Mouse (Mus musculus) forebrain, embryonic 14.5 days (tissue): ENCODE results near the gene Arsj. TPM values are rescaled to one million over a fixed set of nuclear protein-coding genes. Genes with fewer than 3 reads are reported as not detected.
A peak's percentile ranks its signal among the peaks of the same experiment; 100 is the strongest.

Experiments
- ATAC-seq: fragments of 200-750 bp; cut with Nextera tagmentation; 2 replicates; pipeline ENCODE4 v1.8.0; 2017; ENCODE audit warnings: mild to moderate bottlenecking, moderate library complexity
- DNase-seq: peaks from one replicate; pipeline ENCODE4 v3.0.0-alpha.2; 2015; ENCODE audit warnings: low spot score
- H3K27ac ChIP-seq: fragments of 300-500 bp; sonication (generic); 2 replicates; pipeline ENCODE4 v1.5.1; 2014; ENCODE audit warnings: low read depth, mild to moderate bottlenecking, control low read depth, low read length, moderate library complexity
- H3K27me3 ChIP-seq: fragments of 300-500 bp; sonication (generic); replicated peaks from 2 replicates; pipeline ENCODE4 v1.6.1; 2014; ENCODE audit warnings: low read length, control low read depth, mixed read lengths; ENCODE audit not compliant: control insufficient read depth, insufficient read depth
- H3K36me3 ChIP-seq: fragments of 300-500 bp; sonication (generic); 2 replicates; pipeline ENCODE4 v1.6.1; 2014; ENCODE audit warnings: low read length, control low read depth; ENCODE audit not compliant: control insufficient read depth, insufficient read depth
- H3K4me1 ChIP-seq: fragments of 300-500 bp; sonication (generic); 2 replicates; pipeline ENCODE4 v1.6.1; 2014; ENCODE audit warnings: antibody characterized with exemption, low read length, control low read depth; ENCODE audit not compliant: control insufficient read depth, insufficient read depth
- H3K4me2 ChIP-seq: fragments of 300-500 bp; sonication (generic); 2 replicates; pipeline ENCODE4 v1.6.1; 2014; ENCODE audit warnings: mild to moderate bottlenecking, control low read depth, low read length
- H3K4me3 ChIP-seq: fragments of 300-500 bp; sonication (generic); 2 replicates; pipeline ENCODE4 v1.5.1; 2014; ENCODE audit warnings: low read depth, low read length, control low read depth
- H3K9ac ChIP-seq: fragments of 300-500 bp; sonication (generic); 2 replicates; pipeline ENCODE4 v1.6.1; 2014; ENCODE audit warnings: mild to moderate bottlenecking, low read length, control low read depth, moderate library complexity
- H3K9me3 ChIP-seq: fragments of 300-500 bp; sonication (generic); replicated peaks from 2 replicates; pipeline ENCODE4 v1.6.1; 2016; ENCODE audit warnings: low read length, control low read depth, mixed read lengths; ENCODE audit not compliant: control insufficient read depth
- WGBS: fragments of 180-500 bp; shearing (Covaris S2); extraction: QIAGEN DNeasy Blood & Tissue Kit; methylation state at CpG from one replicate; pipeline ENCODE4 v1.1.7; 2014; 5-methylcytosine and 5-hydroxymethylcytosine counted together
- polyA plus RNA-seq: library from polyadenylated mRNA; unstranded; fragments of >200 nt; fragmentation: Nextera tagmentation; extraction: Ambion mirVana; gene quantifications from 2 replicates; pipeline ENCODE4 v1.2.1, GENCODE M21; 2014

The Arsj gene
- polyA plus RNA-seq, 1 experiment from 2014 or later = 0.11 TPM

DNA sequence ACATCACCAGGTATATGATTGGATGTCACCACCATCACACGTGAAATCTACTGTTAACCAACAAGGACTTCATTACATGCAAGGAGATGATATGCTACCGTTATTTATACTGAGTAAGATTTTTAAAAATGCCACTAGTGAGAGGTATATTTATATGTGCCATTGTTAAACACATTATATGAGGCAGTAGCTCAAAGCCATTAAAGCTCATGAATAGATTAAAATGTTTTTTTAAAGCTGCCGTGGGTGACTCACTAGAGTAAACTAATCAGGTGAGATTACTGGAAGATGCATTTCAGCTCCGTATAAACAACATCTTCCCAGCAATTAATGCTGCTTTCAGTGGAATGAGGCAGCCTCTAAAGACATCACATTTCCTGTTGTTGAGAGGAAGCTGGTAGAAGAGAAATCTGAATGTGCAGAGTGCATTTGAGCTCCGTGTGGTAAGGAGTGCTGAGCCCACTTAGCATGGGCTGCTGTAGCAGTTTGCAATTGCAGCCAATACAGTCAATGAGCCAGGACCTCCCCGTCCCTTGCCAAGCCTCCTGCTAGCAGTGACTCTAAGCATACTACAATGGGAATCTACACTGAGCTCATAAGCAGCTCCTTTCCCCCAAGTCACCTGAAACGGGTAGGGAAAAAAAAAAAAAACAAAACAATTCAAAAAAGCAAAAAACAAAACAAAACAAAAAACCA lies 92.5 kb downstream of the Arsj start:
- peak; percentile 21 for DNase-seq
- no peak overlapping the region for H3K4me2 ChIP-seq
- H3K4me1 ChIP-seq = no peaks in the 10 kb centered on the region
- H3K4me3 ChIP-seq = no peak overlapping the region
- H3K36me3 ChIP-seq = no peaks in the 10 kb centered on the region
- no peaks in the 10 kb centered on the region for H3K27me3 ChIP-seq
- ATAC-seq = no peak
- no peak overlapping the region for H3K9ac ChIP-seq
- H3K9me3 ChIP-seq = no peaks in the 10 kb centered on the region
- H3K27ac ChIP-seq = no peak overlapping the region
- 60% methylated on average over 7 of the region's 7 CpGs for WGBS

DNA sequence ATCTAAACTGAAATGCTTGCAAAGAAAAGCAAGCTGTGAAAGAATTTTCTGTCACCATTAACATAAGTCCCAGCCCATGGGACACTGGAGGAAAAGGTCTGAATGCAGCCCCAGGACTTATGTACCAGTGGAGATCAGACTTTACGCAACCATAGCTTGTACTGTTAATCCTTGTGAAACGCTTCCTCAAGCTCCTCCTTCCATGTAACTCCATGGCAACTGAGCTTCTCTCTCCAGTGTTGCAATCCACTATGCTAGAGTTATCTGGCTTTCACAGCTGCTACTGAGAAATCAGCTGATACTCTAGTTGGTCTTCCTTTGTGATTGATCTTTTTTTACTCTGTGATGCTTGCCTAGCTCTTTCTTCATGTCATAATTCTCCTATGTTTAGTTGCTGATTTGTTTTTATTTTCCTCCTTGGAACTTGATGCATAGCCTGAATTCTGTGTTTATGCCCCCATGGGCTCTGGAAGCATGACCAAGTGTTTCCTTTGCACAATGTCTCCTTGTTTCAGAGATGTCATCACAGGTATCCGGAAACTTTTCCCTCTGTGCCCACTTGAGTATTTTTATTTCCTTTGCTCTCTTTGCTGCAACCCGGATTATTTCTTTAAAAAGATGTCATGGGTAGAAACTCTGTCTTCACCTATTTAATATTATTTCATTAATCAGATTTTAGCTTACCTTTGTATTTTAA lies 99.8 kb downstream of the Arsj start:
- H3K4me2 ChIP-seq = no peak overlapping the region
- no peak overlapping the region for H3K27ac ChIP-seq
- H3K9ac ChIP-seq = no peak overlapping the region
- WGBS = 85% methylated on average over 4 of the region's 4 CpGs
- no peaks in the 10 kb centered on the region for H3K9me3 ChIP-seq
- DNase-seq (peak; percentile 4), ATAC-seq (no peak)
- no peaks in the 10 kb centered on the region for H3K36me3 ChIP-seq
- no peaks in the 10 kb centered on the region for H3K4me1 ChIP-seq
- H3K4me3 ChIP-seq = no peak overlapping the region
- no peaks in the 10 kb centered on the region for H3K27me3 ChIP-seq

DNA sequence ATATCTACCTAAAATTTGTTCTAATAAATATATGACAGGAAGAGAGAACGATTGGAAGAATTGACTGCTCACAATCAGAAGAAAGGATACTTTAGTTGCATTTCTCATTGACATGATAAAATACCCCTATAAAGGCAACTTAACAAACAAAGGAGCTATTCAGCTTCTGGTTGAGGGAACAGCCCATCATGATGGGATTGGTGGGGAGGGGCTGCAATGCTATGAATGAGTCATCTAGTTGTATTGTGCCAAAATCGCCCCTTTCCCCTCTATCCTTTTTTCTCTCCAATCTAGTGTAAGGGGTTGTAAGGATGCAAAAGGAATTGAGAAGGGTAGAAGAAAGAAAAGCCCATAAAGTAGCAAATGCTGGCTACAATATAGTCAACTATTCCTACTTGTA lies 100.8 kb downstream of the Arsj start:
- Histone ChIP-seq H3K9ac (no peak overlapping the region), H3K36me3 (no peaks in the 10 kb centered on the region), H3K4me1 (no peaks in the 10 kb centered on the region), H3K9me3 (no peaks in the 10 kb centered on the region), H3K4me2 (no peak overlapping the region), H3K27me3 (no peaks in the 10 kb centered on the region), H3K27ac (no peak overlapping the region), H3K4me3 (no peak overlapping the region)
- peak; percentile 19 for DNase-seq
- ATAC-seq = no peak; the same call in 1 of the 2 replicates
- 23% methylated on average over 2 of the region's 2 CpGs for WGBS

Other genes starting within 250 kb of the Arsj start
- 25.5 and 30.3 TPM in 2 replicates for gene Camk2d, start 232.6 kb downstream of the Arsj start, polyA plus RNA-seq